Mouse (Mus musculus) lung, embryonic 16.5 days (tissue): ENCODE measurements around the gene Slc24a5. TPM values are rescaled to one million over a fixed set of nuclear protein-coding genes. Genes with fewer than 3 reads are reported as not detected.

ENCODE experiments used
- ATAC-seq: fragments of 200-750 bp; cut with Nextera tagmentation; 2 replicates; pipeline ENCODE4 v1.8.0; 2017; ENCODE audit warnings: low read depth, mild to moderate bottlenecking, moderate library complexity
- H3K27ac ChIP-seq: fragments of 300-500 bp; sonication (generic); 2 replicates; pipeline ENCODE4 v1.5.1; 2014; ENCODE audit warnings: mild to moderate bottlenecking, control low read depth, low read length
- H3K27me3 ChIP-seq: fragments of 300-500 bp; sonication (generic); 2 replicates; pipeline ENCODE4 v1.6.1; 2014; ENCODE audit warnings: low read depth, low read length, mixed read lengths; ENCODE audit not compliant: control insufficient read depth, insufficient read depth
- H3K36me3 ChIP-seq: fragments of 300-500 bp; sonication (generic); 2 replicates; pipeline ENCODE4 v1.6.1; 2014; ENCODE audit warnings: low read length; ENCODE audit not compliant: control insufficient read depth, insufficient read depth
- H3K4me1 ChIP-seq: fragments of 300-500 bp; sonication (generic); replicated peaks from 2 replicates; pipeline ENCODE4 v1.6.1; 2014; ENCODE audit warnings: low read length, mixed read lengths; ENCODE audit not compliant: control insufficient read depth, insufficient read depth
- H3K4me2 ChIP-seq: fragments of 300-500 bp; sonication (generic); 2 replicates; pipeline ENCODE4 v1.6.1; 2014; ENCODE audit warnings: low read depth, low read length, control low read depth
- H3K4me3 ChIP-seq: fragments of 300-500 bp; sonication (generic); 2 replicates; pipeline ENCODE4 v1.5.1; 2014; ENCODE audit warnings: mild to moderate bottlenecking, low read length, control low read depth
- H3K9ac ChIP-seq: fragments of 300-500 bp; sonication (generic); 2 replicates; pipeline ENCODE4 v1.6.1; 2014; ENCODE audit warnings: low read length, control low read depth
- H3K9me3 ChIP-seq: fragments of 300-500 bp; sonication (generic); 2 replicates; pipeline ENCODE4 v1.6.1; 2016; ENCODE audit warnings: low read length; ENCODE audit not compliant: control insufficient read depth
- WGBS: fragments of 180-500 bp; shearing (Covaris S2); extraction: QIAGEN DNeasy Blood & Tissue Kit; methylation state at CpG from one replicate; pipeline ENCODE4 v1.1.7; 2014; 5-methylcytosine and 5-hydroxymethylcytosine counted together
- polyA plus RNA-seq: library from polyadenylated mRNA; unstranded; fragments of >200 nt; fragmentation: Nextera tagmentation; extraction: Ambion mirVana; gene quantifications from 2 replicates; pipeline ENCODE4 v1.2.1, GENCODE M21; 2015

Gene Slc24a5
- 1.7 and 2.4 TPM in 2 replicates for polyA plus RNA-seq

- Histone ChIP-seq H3K27ac (no peak within 1 kb of the TSS), H3K4me3 (no peak within 1 kb of the TSS), H3K4me2 (no peak within 1 kb of the TSS), H3K9ac (no peak within 1 kb of the TSS), H3K9me3 (no peaks in the 10 kb centered on the region), H3K4me1 (no peaks in the 10 kb centered on the region), H3K36me3 (no peaks in the 10 kb centered on the region), H3K27me3 (no peaks in the 10 kb centered on the region)
- 44% methylated on average over 10 of the region's 10 CpGs for WGBS
- ATAC-seq: 0 out of 2 replicates have a peak, but pooled peaks have one; percentile 41
Observed at GRCm38 (mm10) chr2:125067894-125068293, at the start of gene Slc24a5. TSS of gene Slc24a5 (plus strand) at chr2:125068124.

- no peak overlapping the region for H3K27ac ChIP-seq
Observed at GRCm38 (mm10) chr2:125024386-125024785, 43.5 kb upstream of the Slc24a5 start.

DNA sequence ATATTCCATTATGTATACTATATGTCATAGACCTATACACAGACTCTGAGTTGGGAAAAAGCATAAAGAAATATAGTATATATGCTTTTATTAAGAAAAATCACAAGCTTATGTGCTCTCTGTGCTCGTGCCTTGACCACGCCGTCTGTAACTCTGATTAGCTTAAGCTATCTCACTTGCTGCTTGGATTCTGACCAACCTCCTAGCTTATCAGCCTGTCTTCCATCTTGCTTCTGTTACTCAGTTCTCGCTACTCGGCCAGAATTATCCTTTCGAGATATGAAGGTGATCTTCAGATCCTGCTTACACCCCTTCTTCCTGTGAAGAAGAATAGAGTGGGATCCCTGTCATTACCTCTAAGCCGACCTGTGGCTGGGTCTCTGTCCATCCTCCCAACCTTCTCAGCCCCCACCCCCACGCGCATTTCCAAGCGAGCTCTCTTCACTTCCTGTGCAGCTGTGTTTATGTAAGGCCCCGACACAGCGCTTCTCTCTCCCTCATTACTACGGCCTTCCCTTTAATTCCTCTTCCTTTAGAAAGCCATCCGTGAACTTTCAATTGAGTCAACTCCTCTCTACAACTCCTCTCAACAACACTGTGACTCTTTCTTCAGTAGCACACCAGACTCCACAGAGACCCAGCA, 41.4 kb upstream of the Slc24a5 start:
- whole genome bisulfite sequencing: 25% methylated on average over 14 of the region's 14 CpGs
- peak overlapping the region; percentile 59 for H3K27ac ChIP-seq
- H3K4me2 ChIP-seq: peak overlapping the region; percentile 41
- peaks cover 4% of the 10 kb centered on the region; the same call in 1 of the 2 replicates for H3K4me1 ChIP-seq
- H3K9ac ChIP-seq: no peak overlapping the region
- H3K9me3 ChIP-seq: no peaks in the 10 kb centered on the region
- H3K4me3 ChIP-seq: peak overlapping the region; percentile 11; the same call in 1 of the 2 replicates
- H3K27me3 ChIP-seq: no peaks in the 10 kb centered on the region
- peak; percentile 83 for ATAC-seq
- H3K36me3 ChIP-seq: no peaks in the 10 kb centered on the region

More at GRCm38 (mm10) chr2:125024386-125024785, 43.5 kb upstream of the Slc24a5 start:
- H3K9me3 ChIP-seq: no peaks in the 10 kb centered on the region
- H3K4me2 ChIP-seq: no peak overlapping the region
- H3K27me3 ChIP-seq: no peaks in the 10 kb centered on the region
- ATAC-seq: no peak
- H3K36me3 ChIP-seq: no peaks in the 10 kb centered on the region
- 38% methylated on average over 5 of the region's 5 CpGs for WGBS
- no peak overlapping the region for H3K9ac ChIP-seq
- no peak overlapping the region for H3K4me3 ChIP-seq
- H3K4me1 ChIP-seq: 0 out of 2 replicates have a peak, but pooled peaks cover 4% of the 10 kb centered on the region

- Histone ChIP-seq H3K9me3 (no peaks in the 10 kb centered on the region), H3K27me3 (no peaks in the 10 kb centered on the region), H3K9ac (no peak overlapping the region), H3K4me2 (no peak overlapping the region), H3K4me1 (peaks cover 6% of the 10 kb centered on the region; the same call in 1 of the 2 replicates), H3K4me3 (no peak overlapping the region), H3K36me3 (no peaks in the 10 kb centered on the region), H3K27ac (peak overlapping the region; percentile 59)
- ATAC-seq: no peak
- WGBS: 50% methylated on average over 7 of the region's 7 CpGs
Observed at GRCm38 (mm10) chr2:125030591-125030990, 37.3 kb upstream of the Slc24a5 start.

GRCm38 (mm10) chr2:125031111-125031510, 36.8 kb upstream of the Slc24a5 start:
- Histone ChIP-seq H3K4me2 (no peak overlapping the region), H3K27me3 (no peaks in the 10 kb centered on the region), H3K9ac (no peak overlapping the region), H3K4me3 (no peak overlapping the region), H3K9me3 (no peaks in the 10 kb centered on the region), H3K27ac (peak overlapping the region; percentile 55), H3K4me1 (peaks cover 6% of the 10 kb centered on the region; the same call in 1 of the 2 replicates), H3K36me3 (no peaks in the 10 kb centered on the region)
- ATAC-seq: peak; percentile 13; the same call in 1 of the 2 replicates
- 58% methylated on average over 8 of the region's 8 CpGs for WGBS

DNA sequence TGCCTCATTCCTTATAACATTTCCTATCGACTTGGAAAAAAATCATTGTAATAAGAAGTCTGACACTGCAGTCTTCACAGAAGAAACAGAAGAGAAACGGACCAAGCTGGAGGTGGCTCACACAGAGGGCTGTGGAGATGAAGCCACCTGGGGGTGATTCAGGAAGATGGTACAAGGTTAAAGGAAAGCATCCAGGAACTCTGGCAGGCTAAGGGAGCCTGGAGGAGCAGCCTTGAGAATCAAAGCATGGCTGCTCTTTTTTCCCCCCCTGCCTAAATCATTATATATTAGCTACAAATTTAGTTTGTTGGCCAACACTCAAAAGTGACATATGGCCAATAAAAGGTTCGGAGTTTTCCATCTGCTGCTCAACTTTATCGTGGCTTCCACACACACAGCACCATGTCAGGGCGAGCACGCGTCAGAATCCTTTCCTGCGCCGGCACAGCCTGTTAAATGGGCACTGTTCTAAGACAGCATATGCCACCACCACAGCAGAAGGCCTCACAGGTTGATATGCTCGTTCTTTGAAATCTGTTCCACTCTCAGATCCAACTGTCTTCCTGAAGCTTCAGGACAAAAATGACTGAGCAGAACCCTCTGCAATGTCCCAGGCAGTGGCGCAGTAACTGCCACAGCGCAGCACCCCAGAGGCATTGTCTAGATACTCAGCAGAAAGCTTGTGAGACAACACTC, 36.2 kb upstream of the Slc24a5 start:
- H3K9me3 ChIP-seq: no peaks in the 10 kb centered on the region
- no peaks in the 10 kb centered on the region for H3K27me3 ChIP-seq
- no peak overlapping the region for H3K4me2 ChIP-seq
- H3K9ac ChIP-seq: no peak overlapping the region
- 80% methylated on average over 12 of the region's 12 CpGs for WGBS
- peaks cover 2% of the 10 kb centered on the region; the same call in 1 of the 2 replicates for H3K4me1 ChIP-seq
- ATAC-seq: no peak
- H3K27ac ChIP-seq: peak overlapping the region; percentile 55; the same call in 1 of the 2 replicates
- no peak overlapping the region for H3K4me3 ChIP-seq
- H3K36me3 ChIP-seq: no peaks in the 10 kb centered on the region

DNA sequence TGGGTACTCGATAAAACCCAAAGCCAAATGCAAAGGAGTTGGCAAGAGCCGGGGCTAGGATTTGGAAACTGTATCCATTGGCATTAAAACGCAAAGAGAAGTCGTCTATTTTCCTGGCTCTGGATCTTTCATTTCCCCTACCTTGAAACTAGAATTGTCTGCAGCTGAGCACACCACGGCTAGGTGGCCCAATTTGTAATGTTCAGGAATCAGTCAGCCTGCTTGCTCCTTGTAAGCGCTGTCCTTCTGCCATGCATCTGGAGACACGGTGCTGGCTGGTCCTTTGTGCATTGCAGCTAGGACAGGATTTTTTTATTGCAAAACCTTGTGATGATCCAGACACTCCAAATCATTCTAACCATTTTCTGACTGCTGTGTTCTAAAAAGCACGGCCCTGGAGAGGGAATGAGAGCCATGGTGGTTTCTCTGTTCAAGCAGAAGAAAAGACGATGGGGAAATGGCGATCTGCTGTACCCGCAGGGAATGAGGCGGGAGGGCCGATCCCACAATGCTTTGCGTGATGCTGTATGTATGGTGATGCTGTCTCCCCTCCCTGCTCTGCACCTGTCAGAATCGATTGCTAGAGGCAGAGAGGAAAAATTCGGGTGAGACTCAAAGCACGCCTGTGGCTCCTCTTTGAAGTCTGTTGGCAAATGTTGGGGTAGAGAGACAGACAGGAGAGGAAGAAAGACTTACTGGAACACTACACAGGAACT, 35.5 kb upstream of the Slc24a5 start:
- H3K9ac ChIP-seq: no peak overlapping the region
- H3K36me3 ChIP-seq: no peaks in the 10 kb centered on the region
- ATAC-seq: no peak
- no peaks in the 10 kb centered on the region for H3K9me3 ChIP-seq
- H3K27ac ChIP-seq: no peak overlapping the region
- 73% methylated on average over 17 of the region's 17 CpGs for WGBS
- no peak overlapping the region for H3K4me2 ChIP-seq
- peaks cover 2% of the 10 kb centered on the region; the same call in 1 of the 2 replicates for H3K4me1 ChIP-seq
- H3K4me3 ChIP-seq: no peak overlapping the region
- no peaks in the 10 kb centered on the region for H3K27me3 ChIP-seq

DNA sequence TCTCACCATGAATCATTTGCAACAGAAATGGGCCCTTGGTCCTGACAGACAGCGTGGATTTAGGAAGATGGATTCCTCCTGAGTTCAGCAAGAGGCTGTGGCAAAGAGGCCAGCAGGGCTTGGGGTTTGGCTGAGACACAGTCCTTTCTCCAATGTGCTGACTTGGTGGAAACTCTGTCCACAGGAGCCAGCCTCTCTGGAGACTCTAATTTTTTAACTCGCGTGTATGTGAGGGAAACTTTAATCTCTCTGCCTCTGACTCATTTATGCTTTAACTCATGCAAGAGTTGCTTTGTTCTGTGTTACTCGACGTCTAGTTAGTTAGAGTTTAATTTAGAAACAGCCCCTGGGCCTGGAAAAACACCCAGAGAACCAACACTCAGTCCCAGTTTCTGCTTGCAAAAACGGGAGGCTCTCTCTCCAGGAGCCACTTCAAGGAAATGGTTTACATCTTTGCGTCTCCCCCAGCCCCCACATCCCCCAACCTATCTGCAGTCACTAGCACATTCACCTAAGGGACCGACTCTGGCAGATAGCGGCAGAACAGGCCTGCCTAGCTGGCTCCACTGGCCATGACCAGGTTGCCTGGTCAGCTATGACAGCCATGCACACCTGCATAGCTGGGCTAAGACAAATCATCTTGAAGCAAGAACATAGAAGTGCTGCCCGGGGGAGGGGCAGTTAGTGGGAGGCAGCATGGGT, 34.7 kb upstream of the Slc24a5 start:
- no peak overlapping the region for H3K4me3 ChIP-seq
- H3K27ac ChIP-seq: no peak overlapping the region
- H3K9me3 ChIP-seq: no peaks in the 10 kb centered on the region
- H3K9ac ChIP-seq: no peak overlapping the region
- 45% methylated on average over 10 of the region's 10 CpGs for WGBS
- peaks cover 2% of the 10 kb centered on the region; the same call in 1 of the 2 replicates for H3K4me1 ChIP-seq
- H3K27me3 ChIP-seq: no peaks in the 10 kb centered on the region
- ATAC-seq: no peak
- no peaks in the 10 kb centered on the region for H3K36me3 ChIP-seq
- no peak overlapping the region for H3K4me2 ChIP-seq
